Mouse (Mus musculus) liver, embryonic 11.5 days (tissue): ENCODE results near the gene Tmem131. TPM values are rescaled to one million over a fixed set of nuclear protein-coding genes. Genes with fewer than 3 reads are reported as not detected.

Experiments used
- ATAC-seq: fragments of 200-750 bp; cut with Nextera tagmentation; replicated peaks from 2 replicates; pipeline ENCODE4 v1.8.0; 2017; ENCODE audit warnings: moderate number of reproducible peaks, mild to moderate bottlenecking, moderate TSS enrichment, moderate library complexity; ENCODE audit not compliant: low FRiP score
- DNase-seq: peaks from one replicate; pipeline ENCODE4 v3.0.0-alpha.2; 2017; ENCODE audit warnings: low spot score
- H3K27ac ChIP-seq: fragments of 300-500 bp; sonication (generic); 2 replicates; pipeline ENCODE4 v1.5.1; 2014; ENCODE audit warnings: mild to moderate bottlenecking, low read depth, low read length, control low read depth
- H3K27me3 ChIP-seq: fragments of 300-500 bp; sonication (generic); replicated peaks from 2 replicates; pipeline ENCODE4 v1.6.1; 2014; ENCODE audit warnings: low read length, mixed read lengths; ENCODE audit not compliant: control insufficient read depth, insufficient read depth
- H3K36me3 ChIP-seq: fragments of 300-500 bp; sonication (generic); 2 replicates; pipeline ENCODE4 v1.6.1; 2014; ENCODE audit warnings: mild to moderate bottlenecking, low read length, moderate library complexity, mixed read lengths; ENCODE audit not compliant: control insufficient read depth, insufficient read depth
- H3K4me1 ChIP-seq: fragments of 300-500 bp; sonication (generic); replicated peaks from 2 replicates; pipeline ENCODE4 v1.6.1; 2014; ENCODE audit warnings: low read length, mixed read lengths; ENCODE audit not compliant: control insufficient read depth, insufficient read depth
- H3K4me2 ChIP-seq: fragments of 300-500 bp; sonication (generic); 2 replicates; pipeline ENCODE4 v1.6.1; 2014; ENCODE audit warnings: mild to moderate bottlenecking, control low read depth, moderate library complexity
- H3K4me3 ChIP-seq: fragments of 300-500 bp; sonication (generic); 2 replicates; pipeline ENCODE4 v1.5.1; 2014; ENCODE audit warnings: low read depth, low read length, control low read depth
- H3K9ac ChIP-seq: fragments of 300-500 bp; sonication (generic); 2 replicates; pipeline ENCODE4 v1.6.1; 2014; ENCODE audit warnings: low read depth, low read length, control low read depth
- H3K9me3 ChIP-seq: fragments of 300-500 bp; sonication (generic); 2 replicates; pipeline ENCODE4 v1.6.1; 2016; ENCODE audit warnings: low read length, inconsistent platforms, mixed read lengths; ENCODE audit not compliant: control insufficient read depth
- WGBS: fragments of 180-500 bp; shearing (Covaris S2); extraction: QIAGEN DNeasy Blood & Tissue Kit; methylation state at CpG from one replicate; pipeline ENCODE4 v1.1.7; 2014; 5-methylcytosine and 5-hydroxymethylcytosine counted together
- polyA plus RNA-seq: library from polyadenylated mRNA; unstranded; fragments of >200 nt; fragmentation: Nextera tagmentation; extraction: Ambion mirVana; gene quantifications from 2 replicates; pipeline ENCODE4 v1.2.1, GENCODE M21; 2014

The Tmem131 gene
- polyA plus RNA-seq, 1 experiment from 2014 or later, result 19.1 TPM

GRCm38 (mm10) chr1:36877126-36877525 is 66.3 kb downstream of the Tmem131 start:
- Histone ChIP-seq H3K4me1 (no peaks in the 10 kb centered on the region; the same call in 1 of the 2 replicates), H3K27ac (no peak overlapping the region), H3K36me3 (peaks cover 3% of the 10 kb centered on the region; the same call in 1 of the 2 replicates), H3K4me2 (no peak overlapping the region), H3K9me3 (no peaks in the 10 kb centered on the region), H3K27me3 (no peaks in the 10 kb centered on the region), H3K4me3 (no peak overlapping the region), H3K9ac (no peak overlapping the region)
- WGBS, result 33% methylated on average over 1 of the region's 1 CpGs
- no peak for DNase-seq
- ATAC-seq, result no peak

- Histone ChIP-seq H3K4me1 (peaks cover 3% of the 10 kb centered on the region; the same call in 1 of the 2 replicates), H3K4me2 (no peak overlapping the region), H3K9ac (no peak overlapping the region), H3K27me3 (no peaks in the 10 kb centered on the region), H3K9me3 (no peaks in the 10 kb centered on the region), H3K36me3 (peaks cover 6% of the 10 kb centered on the region; the same call in 1 of the 2 replicates), H3K4me3 (no peak overlapping the region), H3K27ac (no peak overlapping the region)
- ATAC-seq, result no peak
- WGBS, result 61% methylated on average over 8 of the region's 8 CpGs
- no peak for DNase-seq
Observed at GRCm38 (mm10) chr1:36874874-36875561, 68.4 kb downstream of the Tmem131 start.

- DNase-seq, result no peak
- Histone ChIP-seq H3K9me3 (no peaks in the 10 kb centered on the region), H3K4me3 (no peak overlapping the region), H3K9ac (no peak overlapping the region), H3K4me1 (peaks cover 3% of the 10 kb centered on the region; the same call in 1 of the 2 replicates), H3K36me3 (peaks cover 13% of the 10 kb centered on the region; the same call in 1 of the 2 replicates), H3K27ac (no peak overlapping the region), H3K4me2 (no peak overlapping the region), H3K27me3 (no peaks in the 10 kb centered on the region)
- ATAC-seq, result no peak
- WGBS, result 68% methylated on average over 4 of the region's 4 CpGs
Observed at GRCm38 (mm10) chr1:36871238-36871637, 72.2 kb downstream of the Tmem131 start.

- Histone ChIP-seq H3K27ac (no peak overlapping the region), H3K27me3 (no peaks in the 10 kb centered on the region), H3K4me3 (no peak overlapping the region), H3K36me3 (peaks cover 13% of the 10 kb centered on the region; the same call in 1 of the 2 replicates), H3K9ac (no peak overlapping the region), H3K9me3 (no peaks in the 10 kb centered on the region), H3K4me2 (no peak overlapping the region), H3K4me1 (peaks cover 3% of the 10 kb centered on the region; the same call in 1 of the 2 replicates)
- ATAC-seq (no peak), DNase-seq (no peak)
- 70% methylated on average over 1 of the region's 1 CpGs for WGBS
Observed at GRCm38 (mm10) chr1:36870518-36870917, 72.9 kb downstream of the Tmem131 start.

- no peak overlapping the region for H3K4me3 ChIP-seq
- no peak overlapping the region for H3K9ac ChIP-seq
- H3K27ac ChIP-seq, result no peak overlapping the region
- ATAC-seq (no peak), DNase-seq (no peak)
- H3K27me3 ChIP-seq, result no peaks in the 10 kb centered on the region
- peaks cover 7% of the 10 kb centered on the region; the same call in 1 of the 2 replicates for H3K36me3 ChIP-seq
- H3K9me3 ChIP-seq, result no peaks in the 10 kb centered on the region
- H3K4me1 ChIP-seq, result peaks cover 3% of the 10 kb centered on the region
- whole genome bisulfite sequencing, result 87% methylated on average over 3 of the region's 3 CpGs
- H3K4me2 ChIP-seq, result no peak overlapping the region
Observed at GRCm38 (mm10) chr1:36864757-36865156, 78.7 kb downstream of the Tmem131 start.

- no peak overlapping the region for H3K27ac ChIP-seq
- no peak for ATAC-seq
- WGBS, result 78% methylated on average over 2 of the region's 2 CpGs
- H3K36me3 ChIP-seq, result no peaks in the 10 kb centered on the region; the same call in 1 of the 2 replicates
- H3K4me2 ChIP-seq, result no peak overlapping the region
- H3K4me3 ChIP-seq, result no peak overlapping the region
- H3K9me3 ChIP-seq, result no peaks in the 10 kb centered on the region
- DNase-seq, result no peak
- no peak overlapping the region for H3K9ac ChIP-seq
- peaks cover 6% of the 10 kb centered on the region for H3K4me1 ChIP-seq
- no peaks in the 10 kb centered on the region for H3K27me3 ChIP-seq
Observed at GRCm38 (mm10) chr1:36861775-36862174, 81.7 kb downstream of the Tmem131 start.

GRCm38 (mm10) chr1:36860876-36861275 is 82.6 kb downstream of the Tmem131 start:
- DNase-seq (no peak), ATAC-seq (no peak)
- Histone ChIP-seq H3K4me1 (peaks cover 6% of the 10 kb centered on the region), H3K9me3 (no peaks in the 10 kb centered on the region), H3K36me3 (no peaks in the 10 kb centered on the region; the same call in 1 of the 2 replicates), H3K4me3 (no peak overlapping the region), H3K4me2 (no peak overlapping the region), H3K27ac (no peak overlapping the region), H3K27me3 (no peaks in the 10 kb centered on the region), H3K9ac (no peak overlapping the region)
- WGBS, result 55% methylated on average over 1 of the region's 1 CpGs

GRCm38 (mm10) chr1:36860431-36860849 is 83.0 kb downstream of the Tmem131 start:
- peaks cover 6% of the 10 kb centered on the region for H3K4me1 ChIP-seq
- no peak overlapping the region for H3K4me2 ChIP-seq
- no peaks in the 10 kb centered on the region for H3K27me3 ChIP-seq
- 58% methylated on average over 4 of the region's 4 CpGs for WGBS
- no peaks in the 10 kb centered on the region for H3K9me3 ChIP-seq
- no peak overlapping the region for H3K27ac ChIP-seq
- H3K4me3 ChIP-seq, result no peak overlapping the region
- no peak for DNase-seq
- no peaks in the 10 kb centered on the region; the same call in 1 of the 2 replicates for H3K36me3 ChIP-seq
- no peak for ATAC-seq
- H3K9ac ChIP-seq, result no peak overlapping the region

- peaks cover 9% of the 10 kb centered on the region; the same call in 1 of the 2 replicates for H3K36me3 ChIP-seq
- H3K27ac ChIP-seq, result no peak overlapping the region
- H3K9ac ChIP-seq, result no peak overlapping the region
- DNase-seq (no peak), ATAC-seq (no peak)
- no peaks in the 10 kb centered on the region for H3K27me3 ChIP-seq
- H3K9me3 ChIP-seq, result no peaks in the 10 kb centered on the region
- H3K4me1 ChIP-seq, result peaks cover 6% of the 10 kb centered on the region
- H3K4me2 ChIP-seq, result no peak overlapping the region
- no peak overlapping the region for H3K4me3 ChIP-seq
- 92% methylated on average over 6 of the region's 6 CpGs for WGBS
Observed at GRCm38 (mm10) chr1:36857081-36857480, 86.4 kb downstream of the Tmem131 start.
